Comparison of ENCODE assay signal across 9 mouse cellular contexts in genomic region chr5:20950093-20950492, GRCm38 (mm10). TPM values are rescaled to one million over a fixed set of nuclear protein-coding genes. Genes with fewer than 3 reads are reported as not detected.
DNase-seq lines count a peak whose midpoint lies in the region; ATAC-seq and TF ChIP-seq lines count a peak whose summit lies in the region.
"Had no signal": no experiment of that assay in that cellular context is flagged by ENCODE, and none has a peak within 500 bp of the region (broad histone marks: within the 10 kb centered on the region; RNA-seq: fewer than 3 reads in every experiment).

No protein-coding gene starts in this region.

- peak in 1 of 2 experiments; percentile 39 for DNase-seq in cerebellum, adult 2 months
- no peak for DNase-seq in cerebellum, adult 8-10 months
- no peak for DNase-seq in spleen, adult 2 months (ENCODE audit: low read depth in 1 of 2, low spot score in 2 of 2)
- no peak for DNase-seq in spleen, adult 18-20 months
- DNase-seq in left cerebral cortex, postnatal 14 days (ENCODE audit: low spot score in 2 of 2) = no peak
- no peak for DNase-seq in c-Kit-positive CD71-positive TER-119-positive erythroid progenitor cells, embryonic 14.5 days (ENCODE audit: low spot score)
- DNase-seq in frontal cortex, postnatal 14 days (ENCODE audit: low spot score in 2 of 2) = no peak
- DNase-seq: cerebellum, adult 11-12 months had no signal

- peak overlapping the region; percentile 66 for H3K4me3 ChIP-seq in cerebellum, adult 2 months (replicated peaks; ENCODE audit: insufficient read depth, low read depth, low read length)
- H3K4me3 ChIP-seq in spleen, adult 2 months (ENCODE audit: extremely low read depth, insufficient read depth, insufficient read length) = peak overlapping the region; percentile 25; the same call in 1 of the 2 replicates
- peak overlapping the region; percentile 93 for H3K4me3 ChIP-seq in limb, embryonic 15.5 days

- no peak for ATAC-seq in limb, embryonic 15.5 days (ENCODE audit: insufficient number of reproducible peaks, low FRiP score, low TSS enrichment, low read depth)

- no peaks in the 10 kb centered on the region for H3K9me3 ChIP-seq in limb, embryonic 15.5 days

- intact Hi-C loops in left cerebral cortex, postnatal 14 days (cut with DNase I) = loop anchor here (2.0 kb wide), 1 partner anchor 37 kb away; no protein-coding TSS in a partner anchor

- no peak for TF ChIP-seq POLR2A in cerebellum, adult 2 months (IDR thresholded peaks at IDR 0.05; ENCODE audit: borderline replicate concordance, insufficient read depth, low read length)
- no peak for TF ChIP-seq POLR2A in spleen, adult 2 months (IDR thresholded peaks at IDR 0.05; ENCODE audit: low read depth, low read length)

- peaks cover 9% of the 10 kb centered on the region for H3K4me1 ChIP-seq in cerebellum, adult 2 months (ENCODE audit: control insufficient read depth, insufficient read depth, low read length)
- peaks cover 28% of the 10 kb centered on the region for H3K4me1 ChIP-seq in spleen, adult 2 months (ENCODE audit: control insufficient read depth, insufficient read depth, insufficient read length)
- H3K4me1 ChIP-seq in limb, embryonic 15.5 days = peaks cover 22% of the 10 kb centered on the region

- WGBS in cerebellum, adult 2 months = 0% methylated on average over 5 of the region's 5 CpGs
- WGBS in spleen, adult 2 months = 5% methylated on average over 5 of the region's 5 CpGs
- WGBS in limb, embryonic 15.5 days = 6% methylated on average over 5 of the region's 5 CpGs

- peak overlapping the region; percentile 49 for H3K4me2 ChIP-seq in limb, embryonic 15.5 days

- no peak overlapping the region for H3K27ac ChIP-seq in cerebellum, adult 2 months (ENCODE audit: insufficient read depth, low read length)
- no peak overlapping the region for H3K27ac ChIP-seq in spleen, adult 2 months (ENCODE audit: insufficient read depth, low read length)
- no peak overlapping the region for H3K27ac ChIP-seq in limb, embryonic 15.5 days

- H3K27me3 ChIP-seq in cerebellum, adult 2 months (ENCODE audit: control insufficient read depth, insufficient read depth, low read length) = no peaks in the 10 kb centered on the region
- no peaks in the 10 kb centered on the region for H3K27me3 ChIP-seq in spleen, adult 2 months (ENCODE audit: control insufficient read depth, insufficient read depth, low read length)
- H3K27me3 ChIP-seq in limb, embryonic 15.5 days = no peaks in the 10 kb centered on the region

- no peaks in the 10 kb centered on the region for H3K36me3 ChIP-seq in spleen, adult 2 months (ENCODE audit: control insufficient read depth, insufficient read depth, low read length)
- H3K36me3 ChIP-seq in limb, embryonic 15.5 days = no peaks in the 10 kb centered on the region

- no peak for TF ChIP-seq CTCF in cerebellum, adult 2 months (IDR thresholded peaks at IDR 0.05; ENCODE audit: borderline replicate concordance, insufficient read depth, low read depth, low read length)
- no peak for TF ChIP-seq CTCF in spleen, adult 2 months (IDR thresholded peaks at IDR 0.05; ENCODE audit: extremely low read depth, insufficient read depth, insufficient read length, insufficient replicate concordance)

- no peak overlapping the region for H3K9ac ChIP-seq in limb, embryonic 15.5 days

RNA-seq across cellular contexts. Expression of gene Rsbn1l, which starts 6.1 kb away (rescaled TPM):
- 12.9 and 14.4 TPM in 2 replicates for polyA plus RNA-seq in cerebellum, adult 2 months (2012; rRNA removed)
- polyA plus RNA-seq in spleen, adult 2 months (2012; rRNA removed) = 6.1 and 7.4 TPM in 2 replicates
- 2.8 and 5.0 TPM in 2 replicates for polyA plus RNA-seq in limb, embryonic 15.5 days (2015; fragmentation: Nextera tagmentation; extraction: Ambion mirVana)
- total RNA-seq in left cerebral cortex, postnatal 14 days (2021) = 10 to 100 TPM; 13.7 to 14.7 TPM

Comparison
In these comparisons a context has a peak if more than half of its experiments do, and no peak if none do; other contexts are left out.
1. H3K4me3 ChIP-seq: peak in every context shown above with its lines; median percentile 93 in limb, embryonic 15.5 days; 66 in cerebellum, adult 2 months; 25 in spleen, adult 2 months.